Mouse (Mus musculus): ENCODE measurements around the gene Tmem130. TPM values are rescaled to one million over a fixed set of nuclear protein-coding genes. Genes with fewer than 3 reads are reported as not detected.
A peak's percentile ranks its signal among the peaks of the same experiment; 100 is the strongest.

Tmem130 gene
- polyA plus RNA-seq, 1 experiment = 0.18 TPM

GRCm38 (mm10) chr5:144766646-144767045 lies 5.0 kb upstream of the Tmem130 start:
- Histone ChIP-seq H3K4me1 (replicated peaks; ENCODE audit: control insufficient read depth, insufficient read depth, low read length) (peaks cover 10% of the 10 kb centered on the region), H3K4me3 (ENCODE audit: control insufficient read depth, insufficient read depth, low read length) (no peak overlapping the region), H3K27ac (ENCODE audit: control insufficient read depth, insufficient read depth, low read length) (no peak overlapping the region), H3K27me3 (ENCODE audit: control insufficient read depth, insufficient read depth, low read length) (no peaks in the 10 kb centered on the region), H3K36me3 (ENCODE audit: control insufficient read depth, insufficient read depth, low read length) (peaks cover 8% of the 10 kb centered on the region; the same call in 1 of the 2 replicates)
- TF ChIP-seq POLR2A (IDR thresholded peaks at IDR 0.05; ENCODE audit: control insufficient read depth, extremely low read depth, insufficient read depth, low read length, poor library complexity) = no peak
- TF ChIP-seq CTCF (IDR thresholded peaks at IDR 0.05; ENCODE audit: borderline replicate concordance, control insufficient read depth, extremely low read depth, insufficient read depth, low read length, poor library complexity) = no peak
- DNase-seq = no peak
- WGBS = 62% methylated on average over 11 of the region's 11 CpGs

DNA sequence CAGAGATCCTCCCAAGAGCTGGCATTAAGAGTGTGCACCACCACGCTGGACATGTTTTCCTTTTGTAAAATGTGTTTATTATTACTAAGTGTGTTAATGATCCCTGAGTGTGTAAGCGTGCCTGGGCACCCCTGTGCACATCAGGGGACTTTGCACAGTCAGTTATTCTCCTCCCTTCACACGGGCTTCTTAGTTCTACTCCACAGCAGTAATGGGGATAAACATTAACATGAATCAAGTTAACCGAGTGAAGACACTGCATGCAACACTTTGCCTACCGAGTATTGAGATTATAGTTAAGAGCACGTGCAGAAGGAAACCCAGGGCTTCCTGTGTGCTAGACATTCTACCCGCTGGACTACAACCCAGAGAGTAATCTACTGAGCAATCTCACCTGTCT lies 4.4 kb upstream of the Tmem130 start:
- Histone ChIP-seq H3K4me1 (replicated peaks; ENCODE audit: control insufficient read depth, insufficient read depth, low read length) (peaks cover 10% of the 10 kb centered on the region), H3K27ac (ENCODE audit: control insufficient read depth, insufficient read depth, low read length) (no peak overlapping the region), H3K36me3 (ENCODE audit: control insufficient read depth, insufficient read depth, low read length) (peaks cover 2% of the 10 kb centered on the region; the same call in 1 of the 2 replicates), H3K27me3 (ENCODE audit: control insufficient read depth, insufficient read depth, low read length) (no peaks in the 10 kb centered on the region), H3K4me3 (ENCODE audit: control insufficient read depth, insufficient read depth, low read length) (no peak overlapping the region)
- 38% methylated on average over 7 of the region's 7 CpGs for WGBS
- no peak for DNase-seq
- TF ChIP-seq POLR2A (IDR thresholded peaks at IDR 0.05; ENCODE audit: control insufficient read depth, extremely low read depth, insufficient read depth, low read length, poor library complexity) = no peak
- no peak for TF ChIP-seq CTCF (IDR thresholded peaks at IDR 0.05; ENCODE audit: borderline replicate concordance, control insufficient read depth, extremely low read depth, insufficient read depth, low read length, poor library complexity)

- no peaks in the 10 kb centered on the region for H3K4me1 ChIP-seq (replicated peaks; ENCODE audit: control insufficient read depth, insufficient read depth, low read length)
- no peak overlapping the region for H3K4me3 ChIP-seq (ENCODE audit: control insufficient read depth, insufficient read depth, low read length)
- DNase-seq = no peak
- no peak overlapping the region for H3K27ac ChIP-seq (ENCODE audit: control insufficient read depth, insufficient read depth, low read length)
- no peaks in the 10 kb centered on the region; the same call in 1 of the 2 replicates for H3K27me3 ChIP-seq (ENCODE audit: control insufficient read depth, insufficient read depth, low read length)
- no peaks in the 10 kb centered on the region for H3K36me3 ChIP-seq (ENCODE audit: control insufficient read depth, insufficient read depth, low read length)
- TF ChIP-seq POLR2A (IDR thresholded peaks at IDR 0.05; ENCODE audit: control insufficient read depth, extremely low read depth, insufficient read depth, low read length, poor library complexity) = no peak
- no peak for TF ChIP-seq CTCF (IDR thresholded peaks at IDR 0.05; ENCODE audit: borderline replicate concordance, control insufficient read depth, extremely low read depth, insufficient read depth, low read length, poor library complexity)
- WGBS = 24% methylated on average over 8 of the region's 8 CpGs
Measured at GRCm38 (mm10) chr5:144758422-144758821, 3.2 kb downstream of the Tmem130 start.

- Histone ChIP-seq H3K27ac (ENCODE audit: control insufficient read depth, insufficient read depth, low read length) (no peak overlapping the region), H3K4me1 (replicated peaks; ENCODE audit: control insufficient read depth, insufficient read depth, low read length) (peaks cover 2% of the 10 kb centered on the region), H3K27me3 (ENCODE audit: control insufficient read depth, insufficient read depth, low read length) (no peaks in the 10 kb centered on the region; the same call in 1 of the 2 replicates), H3K4me3 (ENCODE audit: control insufficient read depth, insufficient read depth, low read length) (no peak overlapping the region), H3K36me3 (ENCODE audit: control insufficient read depth, insufficient read depth, low read length) (no peaks in the 10 kb centered on the region)
- DNase-seq = no peak
- TF ChIP-seq POLR2A (IDR thresholded peaks at IDR 0.05; ENCODE audit: control insufficient read depth, extremely low read depth, insufficient read depth, low read length, poor library complexity) (no peak), CTCF (IDR thresholded peaks at IDR 0.05; ENCODE audit: borderline replicate concordance, control insufficient read depth, extremely low read depth, insufficient read depth, low read length, poor library complexity) (no peak)
- 95% methylated on average over 9 of the region's 9 CpGs for WGBS
Measured at GRCm38 (mm10) chr5:144757402-144757801, 4.2 kb downstream of the Tmem130 start.

GRCm38 (mm10) chr5:144755191-144755590 lies 6.4 kb downstream of the Tmem130 start:
- TF ChIP-seq CTCF (IDR thresholded peaks at IDR 0.05; ENCODE audit: borderline replicate concordance, control insufficient read depth, extremely low read depth, insufficient read depth, low read length, poor library complexity) (no peak), POLR2A (IDR thresholded peaks at IDR 0.05; ENCODE audit: control insufficient read depth, extremely low read depth, insufficient read depth, low read length, poor library complexity) (no peak)
- no peak for DNase-seq
- Histone ChIP-seq H3K27ac (ENCODE audit: control insufficient read depth, insufficient read depth, low read length) (no peak overlapping the region), H3K27me3 (ENCODE audit: control insufficient read depth, insufficient read depth, low read length) (no peaks in the 10 kb centered on the region), H3K4me3 (ENCODE audit: control insufficient read depth, insufficient read depth, low read length) (no peak overlapping the region), H3K4me1 (replicated peaks; ENCODE audit: control insufficient read depth, insufficient read depth, low read length) (peaks cover 5% of the 10 kb centered on the region), H3K36me3 (ENCODE audit: control insufficient read depth, insufficient read depth, low read length) (no peaks in the 10 kb centered on the region)
- 79% methylated on average over 10 of the region's 10 CpGs for WGBS

- 54% methylated on average over 7 of the region's 7 CpGs for WGBS
- Histone ChIP-seq H3K27me3 (ENCODE audit: control insufficient read depth, insufficient read depth, low read length) (no peaks in the 10 kb centered on the region), H3K36me3 (ENCODE audit: control insufficient read depth, insufficient read depth, low read length) (no peaks in the 10 kb centered on the region), H3K4me1 (replicated peaks; ENCODE audit: control insufficient read depth, insufficient read depth, low read length) (peaks cover 5% of the 10 kb centered on the region), H3K27ac (ENCODE audit: control insufficient read depth, insufficient read depth, low read length) (no peak overlapping the region), H3K4me3 (ENCODE audit: control insufficient read depth, insufficient read depth, low read length) (no peak overlapping the region)
- DNase-seq = peak; percentile 59
- no peak for TF ChIP-seq POLR2A (IDR thresholded peaks at IDR 0.05; ENCODE audit: control insufficient read depth, extremely low read depth, insufficient read depth, low read length, poor library complexity)
- TF ChIP-seq CTCF (IDR thresholded peaks at IDR 0.05; ENCODE audit: borderline replicate concordance, control insufficient read depth, extremely low read depth, insufficient read depth, low read length, poor library complexity) = no peak
Measured at GRCm38 (mm10) chr5:144753041-144753440, 8.6 kb downstream of the Tmem130 start.

GRCm38 (mm10) chr5:144752432-144752831 lies 9.2 kb downstream of the Tmem130 start:
- Histone ChIP-seq H3K36me3 (ENCODE audit: control insufficient read depth, insufficient read depth, low read length) (no peaks in the 10 kb centered on the region), H3K4me3 (ENCODE audit: control insufficient read depth, insufficient read depth, low read length) (no peak overlapping the region), H3K27ac (ENCODE audit: control insufficient read depth, insufficient read depth, low read length) (no peak overlapping the region), H3K27me3 (ENCODE audit: control insufficient read depth, insufficient read depth, low read length) (no peaks in the 10 kb centered on the region), H3K4me1 (replicated peaks; ENCODE audit: control insufficient read depth, insufficient read depth, low read length) (peaks cover 5% of the 10 kb centered on the region)
- no peak for TF ChIP-seq POLR2A (IDR thresholded peaks at IDR 0.05; ENCODE audit: control insufficient read depth, extremely low read depth, insufficient read depth, low read length, poor library complexity)
- no peak for TF ChIP-seq CTCF (IDR thresholded peaks at IDR 0.05; ENCODE audit: borderline replicate concordance, control insufficient read depth, extremely low read depth, insufficient read depth, low read length, poor library complexity)
- DNase-seq = peak; percentile 41
- WGBS = 5% methylated on average over 5 of the region's 5 CpGs
